Mouse (Mus musculus): Measurements from ENCODE around the gene Sparcl1. TPM values are rescaled to one million over a fixed set of nuclear protein-coding genes. Genes with fewer than 3 reads are reported as not detected.
A peak's percentile ranks its signal among the peaks of the same experiment; 100 is the strongest.

Sparcl1 gene
- polyA plus RNA-seq, 1 experiment from 2014 or later = 147 TPM

DNA sequence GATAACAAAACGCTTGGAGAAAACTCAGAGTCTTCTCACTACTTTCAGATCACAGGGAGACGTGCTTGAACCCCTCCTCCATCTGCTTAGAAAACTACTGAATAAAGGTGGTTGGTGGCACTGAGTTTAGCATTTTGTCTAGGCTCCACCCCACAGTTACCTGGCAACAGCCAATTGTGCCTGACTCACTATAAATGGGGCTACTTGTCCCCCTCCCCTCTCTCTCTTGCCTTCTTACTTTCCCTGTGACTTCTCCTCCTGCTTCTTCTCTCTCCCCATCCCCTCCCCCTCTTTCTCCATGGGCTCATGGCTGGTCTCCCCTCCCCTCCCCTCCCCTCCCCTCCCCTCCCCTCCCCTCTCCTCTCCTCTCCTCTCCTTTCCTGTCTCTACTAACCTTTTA lies 9.4 kb downstream of the Sparcl1 start:
- ATAC-seq (ENCODE audit: low FRiP score, low TSS enrichment) (no peak), DNase-seq (no peak)
- Histone ChIP-seq H3K9ac (replicated peaks; ENCODE audit: low read length) (no peak overlapping the region), H3K9me3 (ENCODE audit: control insufficient read depth, low read length) (no peaks in the 10 kb centered on the region), H3K4me3 (replicated peaks; ENCODE audit: low read depth, low read length) (no peak overlapping the region), H3K4me2 (ENCODE audit: low read length) (no peak overlapping the region), H3K4me1 (ENCODE audit: control insufficient read depth, insufficient read depth, low read length) (peaks cover 15% of the 10 kb centered on the region), H3K27me3 (ENCODE audit: control insufficient read depth, insufficient read depth, low read length) (peaks cover 7% of the 10 kb centered on the region; the same call in 1 of the 2 replicates), H3K27ac (replicated peaks; ENCODE audit: low read depth, low read length) (no peak overlapping the region), H3K36me3 (ENCODE audit: control insufficient read depth, insufficient read depth, low read length) (no peaks in the 10 kb centered on the region)
- 43% methylated on average over 2 of the region's 2 CpGs for WGBS

GRCm38 (mm10) chr5:104103171-104103570 lies 10.4 kb downstream of the Sparcl1 start:
- Histone ChIP-seq H3K4me1 (ENCODE audit: control insufficient read depth, insufficient read depth, low read length) (peaks cover 5% of the 10 kb centered on the region; the same call in 1 of the 2 replicates), H3K4me2 (ENCODE audit: low read length) (no peak overlapping the region), H3K27me3 (ENCODE audit: control insufficient read depth, insufficient read depth, low read length) (peaks cover 7% of the 10 kb centered on the region; the same call in 1 of the 2 replicates), H3K9me3 (ENCODE audit: control insufficient read depth, low read length) (no peaks in the 10 kb centered on the region), H3K9ac (replicated peaks; ENCODE audit: low read length) (no peak overlapping the region), H3K36me3 (ENCODE audit: control insufficient read depth, insufficient read depth, low read length) (no peaks in the 10 kb centered on the region), H3K27ac (replicated peaks; ENCODE audit: low read depth, low read length) (no peak overlapping the region), H3K4me3 (replicated peaks; ENCODE audit: low read depth, low read length) (no peak overlapping the region)
- DNase-seq (no peak), ATAC-seq (ENCODE audit: low FRiP score, low TSS enrichment) (no peak)
- WGBS = 83% methylated on average over 4 of the region's 4 CpGs

GRCm38 (mm10) chr5:104101678-104102531 lies 11.6 kb downstream of the Sparcl1 start:
- ATAC-seq (ENCODE audit: low FRiP score, low TSS enrichment) = peak; percentile 27; the same call in 1 of the 2 replicates
- Histone ChIP-seq H3K27ac (replicated peaks; ENCODE audit: low read depth, low read length) (0 out of 2 replicates have a peak overlapping the region, but pooled peaks have one; percentile 41), H3K36me3 (ENCODE audit: control insufficient read depth, insufficient read depth, low read length) (no peaks in the 10 kb centered on the region), H3K9me3 (ENCODE audit: control insufficient read depth, low read length) (no peaks in the 10 kb centered on the region), H3K4me2 (ENCODE audit: low read length) (no peak overlapping the region), H3K27me3 (ENCODE audit: control insufficient read depth, insufficient read depth, low read length) (0 out of 2 replicates have a peak, but pooled peaks cover 6% of the 10 kb centered on the region), H3K4me1 (ENCODE audit: control insufficient read depth, insufficient read depth, low read length) (peaks cover 4% of the 10 kb centered on the region; the same call in 1 of the 2 replicates), H3K9ac (replicated peaks; ENCODE audit: low read length) (no peak overlapping the region), H3K4me3 (replicated peaks; ENCODE audit: low read depth, low read length) (no peak overlapping the region)
- peak; percentile 52 for DNase-seq
- 9% methylated on average over 10 of the region's 10 CpGs for WGBS

GRCm38 (mm10) chr5:104096078-104096938 lies 17.2 kb downstream of the Sparcl1 start:
- DNase-seq (no peak), ATAC-seq (ENCODE audit: low FRiP score, low TSS enrichment) (no peak)
- H3K27ac ChIP-seq (replicated peaks; ENCODE audit: low read depth, low read length) = no peak overlapping the region
- no peaks in the 10 kb centered on the region for H3K4me1 ChIP-seq (ENCODE audit: control insufficient read depth, insufficient read depth, low read length)
- H3K4me3 ChIP-seq (replicated peaks; ENCODE audit: low read depth, low read length) = no peak overlapping the region
- no peaks in the 10 kb centered on the region for H3K9me3 ChIP-seq (ENCODE audit: control insufficient read depth, low read length)
- WGBS = 87% methylated on average over 16 of the region's 16 CpGs
- no peaks in the 10 kb centered on the region for H3K36me3 ChIP-seq (ENCODE audit: control insufficient read depth, insufficient read depth, low read length)
- no peak overlapping the region for H3K4me2 ChIP-seq (ENCODE audit: low read length)
- no peaks in the 10 kb centered on the region for H3K27me3 ChIP-seq (ENCODE audit: control insufficient read depth, insufficient read depth, low read length)
- no peak overlapping the region for H3K9ac ChIP-seq (replicated peaks; ENCODE audit: low read length)

GRCm38 (mm10) chr5:104095416-104096077 lies 18.0 kb downstream of the Sparcl1 start:
- Histone ChIP-seq H3K27me3 (ENCODE audit: control insufficient read depth, insufficient read depth, low read length) (no peaks in the 10 kb centered on the region), H3K9me3 (ENCODE audit: control insufficient read depth, low read length) (no peaks in the 10 kb centered on the region), H3K27ac (replicated peaks; ENCODE audit: low read depth, low read length) (no peak overlapping the region), H3K4me2 (ENCODE audit: low read length) (no peak overlapping the region), H3K36me3 (ENCODE audit: control insufficient read depth, insufficient read depth, low read length) (no peaks in the 10 kb centered on the region), H3K9ac (replicated peaks; ENCODE audit: low read length) (no peak overlapping the region), H3K4me1 (ENCODE audit: control insufficient read depth, insufficient read depth, low read length) (no peaks in the 10 kb centered on the region), H3K4me3 (replicated peaks; ENCODE audit: low read depth, low read length) (no peak overlapping the region)
- DNase-seq (no peak), ATAC-seq (ENCODE audit: low FRiP score, low TSS enrichment) (no peak)
- 84% methylated on average over 11 of the region's 11 CpGs for WGBS

DNA sequence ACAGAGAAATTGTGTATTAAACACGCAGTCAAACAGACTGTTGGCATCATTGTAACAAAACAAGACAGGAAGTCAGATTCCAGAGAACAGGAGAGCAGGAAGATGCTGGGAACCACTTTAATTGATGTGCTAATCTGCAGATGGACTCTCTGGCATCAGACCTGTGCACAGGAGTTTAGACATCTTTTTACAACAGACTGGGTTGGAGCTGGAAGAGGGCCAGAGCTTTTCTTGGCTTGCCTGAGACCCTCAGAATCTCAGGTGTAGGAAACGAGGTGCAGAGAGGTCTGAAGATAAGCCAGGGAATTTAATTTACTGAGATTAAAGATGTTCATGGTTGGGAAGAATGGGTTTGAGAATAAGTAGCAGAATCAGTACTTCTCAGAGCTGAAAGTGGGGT lies 23.8 kb downstream of the Sparcl1 start:
- no peak overlapping the region for H3K4me2 ChIP-seq (ENCODE audit: low read length)
- 84% methylated on average over 2 of the region's 2 CpGs for WGBS
- no peak for DNase-seq

GRCm38 (mm10) chr5:104085366-104085765 lies 28.2 kb downstream of the Sparcl1 start:
- H3K4me2 ChIP-seq (ENCODE audit: low read length) = no peak overlapping the region
- H3K4me1 ChIP-seq (ENCODE audit: control insufficient read depth, insufficient read depth, low read length) = no peaks in the 10 kb centered on the region
- H3K27ac ChIP-seq (replicated peaks; ENCODE audit: low read depth, low read length) = no peak overlapping the region
- H3K4me3 ChIP-seq (replicated peaks; ENCODE audit: low read depth, low read length) = no peak overlapping the region
- H3K27me3 ChIP-seq (ENCODE audit: control insufficient read depth, insufficient read depth, low read length) = no peaks in the 10 kb centered on the region
- WGBS = 90% methylated on average over 9 of the region's 9 CpGs
- H3K9me3 ChIP-seq (ENCODE audit: control insufficient read depth, low read length) = no peaks in the 10 kb centered on the region
- no peaks in the 10 kb centered on the region for H3K36me3 ChIP-seq (ENCODE audit: control insufficient read depth, insufficient read depth, low read length)
- no peak overlapping the region for H3K9ac ChIP-seq (replicated peaks; ENCODE audit: low read length)
- no peak for ATAC-seq (ENCODE audit: low FRiP score, low TSS enrichment)
- no peak for DNase-seq

More for the DNA sequence above, 23.8 kb downstream of the Sparcl1 start:
- Histone ChIP-seq H3K27ac (replicated peaks; ENCODE audit: low read depth, low read length) (no peak overlapping the region), H3K36me3 (ENCODE audit: control insufficient read depth, insufficient read depth, low read length) (no peaks in the 10 kb centered on the region), H3K9ac (replicated peaks; ENCODE audit: low read length) (no peak overlapping the region), H3K4me3 (replicated peaks; ENCODE audit: low read depth, low read length) (no peak overlapping the region), H3K27me3 (ENCODE audit: control insufficient read depth, insufficient read depth, low read length) (no peaks in the 10 kb centered on the region), H3K4me1 (ENCODE audit: control insufficient read depth, insufficient read depth, low read length) (no peaks in the 10 kb centered on the region), H3K9me3 (ENCODE audit: control insufficient read depth, low read length) (no peaks in the 10 kb centered on the region)
- no peak for ATAC-seq (ENCODE audit: low FRiP score, low TSS enrichment)

- WGBS = 95% methylated on average over 6 of the region's 6 CpGs
- no peak overlapping the region for H3K9ac ChIP-seq (replicated peaks; ENCODE audit: low read length)
- H3K27ac ChIP-seq (replicated peaks; ENCODE audit: low read depth, low read length) = no peak overlapping the region
- no peak for DNase-seq
- H3K4me1 ChIP-seq (ENCODE audit: control insufficient read depth, insufficient read depth, low read length) = no peaks in the 10 kb centered on the region
- H3K27me3 ChIP-seq (ENCODE audit: control insufficient read depth, insufficient read depth, low read length) = no peaks in the 10 kb centered on the region
- no peak for ATAC-seq (ENCODE audit: low FRiP score, low TSS enrichment)
- H3K9me3 ChIP-seq (ENCODE audit: control insufficient read depth, low read length) = no peaks in the 10 kb centered on the region
- no peak overlapping the region for H3K4me2 ChIP-seq (ENCODE audit: low read length)
- H3K36me3 ChIP-seq (ENCODE audit: control insufficient read depth, insufficient read depth, low read length) = no peaks in the 10 kb centered on the region
- H3K4me3 ChIP-seq (replicated peaks; ENCODE audit: low read depth, low read length) = no peak overlapping the region
Observed at GRCm38 (mm10) chr5:104080736-104081135, 32.8 kb downstream of the Sparcl1 start.

Data from midbrain, embryonic 14.5 days (tissue).